Mouse (Mus musculus) frontal cortex, adult (tissue): ENCODE results near the gene Gdpd5.
A peak's percentile ranks its signal among the peaks of the same experiment; 100 is the strongest.
"Not testable (repeated sequence)": the region's sequence is repeated elsewhere in the genome, so short reads cannot be mapped to it uniquely, and the experiment has no call there.

ENCODE experiments used
- ATAC-seq: cut with Nextera tagmentation; 2 replicates; pipeline ENCODE4 v1.9.2; 2017; ENCODE audit warnings: mild to moderate bottlenecking, moderate library complexity, mixed read lengths; ENCODE audit not compliant: low TSS enrichment

Gene Gdpd5

DNA sequence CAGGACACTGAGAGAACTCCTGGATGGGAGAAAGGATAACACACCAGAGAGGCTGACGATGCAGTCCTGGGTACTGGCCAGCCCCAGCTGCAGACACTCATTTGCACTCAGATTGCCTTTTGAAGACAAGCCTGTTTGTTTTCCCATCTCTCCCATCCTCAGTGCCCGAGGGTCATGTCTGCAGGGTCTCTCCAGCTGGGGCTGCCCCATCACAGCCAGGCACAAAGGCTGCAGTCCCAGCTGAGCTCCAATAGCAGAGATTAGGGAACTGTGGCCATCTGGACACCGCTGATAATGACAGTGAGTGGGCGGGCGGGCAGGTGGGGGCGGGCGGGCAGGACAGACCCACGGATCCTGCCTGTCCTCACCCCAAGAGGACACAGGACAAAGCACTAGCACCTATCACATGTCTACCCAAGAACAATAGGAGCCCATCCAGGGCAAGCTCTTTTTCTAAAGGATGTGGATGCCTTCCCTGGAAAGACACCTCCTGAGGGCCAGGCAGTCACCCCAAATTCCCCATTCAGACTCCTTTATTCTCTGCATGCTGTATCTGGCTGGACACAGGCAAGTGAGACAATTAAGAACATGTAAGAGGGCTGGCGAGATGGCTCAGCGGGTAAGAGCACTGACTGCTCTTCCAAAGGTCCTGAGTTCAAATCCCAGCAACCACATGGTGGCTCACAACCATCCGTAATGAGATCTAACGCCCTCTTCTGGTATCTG lies 93.8 kb downstream of the Gdpd5 start:
- peak; percentile 33 for ATAC-seq

GRCm38 (mm10) chr7:99475562-99475911 lies 94.3 kb downstream of the Gdpd5 start:
- no peak for ATAC-seq

DNA sequence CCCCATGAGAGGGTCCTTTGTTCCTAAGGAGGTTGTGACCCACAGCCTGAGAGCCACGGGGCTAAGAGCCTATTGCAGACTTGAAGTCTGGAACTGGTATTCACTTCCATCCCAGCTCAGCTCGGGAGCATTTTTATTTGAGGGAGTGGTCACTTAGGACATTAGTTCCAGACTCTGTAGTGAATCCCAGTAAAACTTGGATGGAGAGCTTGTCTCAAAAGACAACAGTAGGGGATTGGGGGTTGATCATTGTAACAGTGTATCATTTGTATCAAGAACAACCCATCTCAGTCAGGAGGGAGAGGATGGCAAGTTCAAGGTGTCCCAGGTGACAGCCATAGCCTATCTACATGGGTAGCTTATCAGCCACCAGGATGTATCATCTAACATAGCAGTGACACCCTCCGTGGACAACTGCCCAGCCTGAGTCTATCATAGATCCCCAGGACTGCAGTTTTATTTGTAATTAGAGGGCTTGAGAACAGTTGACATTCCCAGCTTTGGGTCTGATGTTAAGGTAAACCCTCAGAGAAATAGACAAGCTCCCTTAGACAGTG lies 95.4 kb downstream of the Gdpd5 start:
- ATAC-seq: no peak

- no peak for ATAC-seq
Measured at GRCm38 (mm10) chr7:99477235-99477634, 96.0 kb downstream of the Gdpd5 start.

GRCm38 (mm10) chr7:99482637-99483036 lies 101.4 kb downstream of the Gdpd5 start:
- no peak for ATAC-seq

- ATAC-seq: peak; percentile 95
Measured at GRCm38 (mm10) chr7:99483271-99483923, 102.2 kb downstream of the Gdpd5 start, which contains the start of gene Rps3. Gene Rps3, minus strand, starts transcription at chr7:99483738.

GRCm38 (mm10) chr7:99483924-99484319 lies 102.7 kb downstream of the Gdpd5 start:
- no peak for ATAC-seq

- no peak for ATAC-seq
Measured at GRCm38 (mm10) chr7:99484679-99485078, 103.5 kb downstream of the Gdpd5 start.

- no peak for ATAC-seq
Measured at GRCm38 (mm10) chr7:99489708-99490107, 108.5 kb downstream of the Gdpd5 start.

DNA sequence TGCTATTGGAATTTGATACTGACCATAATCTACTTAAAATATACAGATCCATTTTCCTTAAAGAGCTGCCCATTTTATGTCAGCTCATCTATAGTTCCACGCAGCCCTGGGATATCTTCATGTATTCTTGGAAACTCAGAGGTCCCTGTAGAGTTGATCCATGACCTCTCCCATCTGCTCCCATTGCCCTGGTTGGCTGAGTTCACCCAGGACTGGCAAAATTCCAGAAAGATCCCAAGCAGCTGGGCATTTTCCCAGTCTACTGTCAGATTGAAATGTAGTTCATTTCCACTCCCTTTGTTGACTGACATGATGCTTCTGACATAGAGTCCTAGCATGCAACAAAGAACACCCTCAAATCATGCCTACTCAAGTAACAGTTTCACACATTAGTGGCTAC lies 117.9 kb downstream of the Gdpd5 start:
- no peak for ATAC-seq

DNA sequence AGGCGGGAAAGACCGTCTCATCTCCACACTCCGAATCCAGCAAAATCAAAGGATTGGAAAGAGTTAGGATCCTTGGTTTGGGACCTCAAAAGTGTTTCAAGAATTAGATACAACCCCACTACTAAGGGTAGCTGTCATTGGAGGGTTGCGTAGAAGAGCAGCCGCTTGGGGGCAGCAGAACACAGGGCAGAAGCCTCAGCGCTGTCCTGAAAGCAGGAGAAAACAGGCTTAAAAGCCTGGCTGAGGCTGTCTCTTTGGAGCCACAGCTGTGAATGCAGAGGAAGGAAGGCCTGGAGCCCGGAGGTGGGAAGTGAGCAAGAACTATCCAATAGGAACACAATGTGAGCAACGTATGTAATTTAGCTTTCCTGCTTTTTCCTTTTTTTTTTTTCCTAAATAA lies 119.0 kb downstream of the Gdpd5 start:
- ATAC-seq: peak; percentile 99

DNA sequence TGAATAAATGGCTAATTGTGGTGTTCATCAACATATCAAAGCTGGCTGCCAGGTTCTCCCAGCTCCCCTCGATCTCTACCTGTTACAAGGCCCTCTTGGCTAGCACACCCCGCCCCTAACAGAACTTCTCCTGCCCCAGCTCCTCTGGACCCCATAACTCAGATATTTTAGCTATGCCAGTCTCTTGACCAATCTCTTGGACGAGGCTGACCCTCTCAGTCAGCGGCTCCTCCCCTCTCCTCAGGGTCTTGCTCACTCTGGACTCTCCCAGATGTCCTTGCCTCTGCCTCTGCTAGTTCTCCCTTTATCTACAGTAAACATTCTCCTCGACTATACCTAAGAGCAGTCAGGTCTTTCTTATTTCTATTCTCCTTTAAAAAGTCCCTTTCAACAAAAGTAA lies 119.4 kb downstream of the Gdpd5 start:
- no peak for ATAC-seq

DNA sequence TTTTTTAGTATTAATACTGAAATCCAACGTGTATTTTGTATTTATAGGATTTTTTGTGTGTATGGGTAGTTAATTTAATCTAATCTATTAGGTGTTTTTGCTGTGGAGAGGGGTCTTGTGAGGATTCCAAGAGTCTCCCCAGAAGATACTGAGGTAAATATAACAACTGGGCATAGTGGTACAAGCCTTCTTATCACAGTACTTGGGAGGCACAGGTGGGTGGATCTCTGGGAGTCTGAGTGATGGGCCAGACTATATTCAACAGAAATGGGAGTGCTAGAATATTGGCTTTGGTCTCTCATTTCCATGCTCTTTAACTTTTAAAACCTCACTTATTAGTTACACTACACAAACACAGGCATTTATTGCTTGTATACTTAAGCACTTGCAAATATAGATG lies 119.9 kb downstream of the Gdpd5 start:
- ATAC-seq: no peak

GRCm38 (mm10) chr7:99504556-99504955 lies 123.3 kb downstream of the Gdpd5 start:
- no peak for ATAC-seq

DNA sequence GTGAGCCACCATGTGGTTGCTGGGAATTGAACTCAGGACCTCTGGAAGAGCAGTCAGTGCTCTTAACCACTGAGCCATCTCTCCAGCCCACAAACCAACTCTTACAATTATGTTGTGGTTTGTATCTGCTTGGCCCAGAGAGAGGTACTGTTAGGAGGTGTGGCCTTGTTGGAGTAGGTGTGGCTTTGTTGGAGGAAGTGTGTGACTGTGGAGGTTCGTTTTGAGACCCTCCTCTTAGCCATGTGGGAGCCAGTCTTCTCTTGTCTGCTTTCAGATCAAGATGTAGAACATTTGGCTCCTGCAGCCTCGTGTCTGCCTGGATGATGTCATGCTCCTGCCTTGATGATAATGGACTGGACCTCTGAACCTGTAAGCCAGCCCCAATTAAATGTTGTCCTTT lies 127.0 kb downstream of the Gdpd5 start:
- not testable (repeated sequence) for ATAC-seq

DNA sequence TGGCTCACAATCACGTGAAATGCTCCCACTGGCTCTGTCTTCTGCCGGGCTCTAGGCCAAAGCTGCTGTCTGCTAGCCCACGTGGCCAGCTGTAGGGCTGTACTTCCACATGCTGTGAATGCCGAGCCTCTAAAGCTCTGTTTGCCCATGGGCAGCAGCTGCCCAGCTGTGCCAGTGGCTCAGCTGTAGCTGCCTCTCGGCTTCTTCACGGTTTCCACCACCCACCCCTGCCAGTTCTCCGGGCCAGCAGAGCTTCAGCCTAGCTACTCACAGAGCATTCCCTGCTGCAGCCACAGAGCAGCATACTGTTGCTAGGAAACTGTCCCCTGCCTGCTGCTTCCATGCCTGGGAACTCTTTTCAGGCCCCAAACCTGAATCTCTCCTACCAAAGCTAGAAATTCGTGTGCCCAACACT lies 128.9 kb downstream of the Gdpd5 start:
- ATAC-seq: peak; percentile 99
